Mouse (Mus musculus) spleen, adult 2 months (tissue): ENCODE measurements around the gene Khk.

Source experiments
- CTCF ChIP-seq: fragments of 200-500 bp; IDR thresholded peaks from 2 replicates; pipeline ENCODE4 v1.5.1; 2011; ENCODE audit warnings: mild to moderate bottlenecking, inconsistent platforms; ENCODE audit not compliant: insufficient read depth, insufficient read length, insufficient replicate concordance; ENCODE audit errors: extremely low read depth
- POLR2A ChIP-seq: fragments of 200-500 bp; IDR thresholded peaks from 2 replicates; pipeline ENCODE4 v1.6.1; 2011; ENCODE audit warnings: low read depth, low read length, inconsistent platforms

- TF ChIP-seq CTCF (no peak), POLR2A (no peak)
Measured at GRCm38 (mm10) chr5:30957891-30958290, 36.7 kb downstream of the Khk start.
